Mouse (Mus musculus) B cell, adult 67 days (primary cell): ENCODE measurements around the gene D17H6S53E. TPM values are rescaled to one million over a fixed set of nuclear protein-coding genes. Genes with fewer than 3 reads are reported as not detected.

Experiments used
- total RNA-seq, 2 experiments: library from RNA; stranded (reverse); gene quantifications; 4 replicates each; pipeline ENCODE4 v1.2.4; 2023

Gene D17H6S53E
- total RNA-seq, 2 experiments from 2014 or later = 16.6 to 25.1 TPM

Other genes starting within 250 kb of the D17H6S53E start
- gene Zbtb12, start 246.9 kb upstream of the D17H6S53E start, total RNA-seq = 10 to 100 TPM in 1 of 2 experiments, 1 to 10 TPM in 1; 9.4 to 13.1 TPM
- gene Gm20547, start 244.3 kb upstream of the D17H6S53E start, total RNA-seq = not detected
- gene C2, start 228.1 kb upstream of the D17H6S53E start, total RNA-seq = 1 to 10 TPM; 2.4 to 2.6 TPM
- 100 to 1,000 TPM; 169 to 178 TPM for gene Ehmt2, start 227.9 kb upstream of the D17H6S53E start, total RNA-seq
- not detected for gene Slc44a4, start 211.9 kb upstream of the D17H6S53E start, total RNA-seq
- gene Neu1, start 195.1 kb upstream of the D17H6S53E start, total RNA-seq = 10 to 100 TPM; 64.3 to 86.9 TPM
- gene Hspa1b, start 167.1 kb upstream of the D17H6S53E start, total RNA-seq = 100 to 1,000 TPM in 1 of 2 experiments, 1 to 10 TPM in 1; 9.1 to 108 TPM
- gene Gm20481, start 156.5 kb upstream of the D17H6S53E start, total RNA-seq = not detected
- gene Hspa1a, start 154.2 kb upstream of the D17H6S53E start, total RNA-seq = 10 to 100 TPM in 1 of 2 experiments, 1 to 10 TPM in 1; 3.8 to 37.9 TPM
- not detected for gene Hspa1l, start 153.7 kb upstream of the D17H6S53E start, total RNA-seq
- gene Lsm2, start 144.5 kb upstream of the D17H6S53E start, total RNA-seq = 10 to 100 TPM; 32.1 to 32.7 TPM
- 100 to 1,000 TPM; 290 to 310 TPM for gene Vars, start 125.4 kb upstream of the D17H6S53E start, total RNA-seq
- gene Vwa7, start 109.8 kb upstream of the D17H6S53E start, total RNA-seq = under 1 TPM; 0.50 to 0.75 TPM
- 1 to 10 TPM; 4.8 to 5.7 TPM for gene Sapcd1, start 98.4 kb upstream of the D17H6S53E start, total RNA-seq
- 10 to 100 TPM in 1 of 2 experiments, 1 to 10 TPM in 1; 9.7 to 13.8 TPM for gene Msh5, start 79.6 kb upstream of the D17H6S53E start, total RNA-seq
- gene Clic1, start 76.4 kb upstream of the D17H6S53E start, total RNA-seq = 100 to 1,000 TPM; 210 to 218 TPM
- gene Ddah2, start 67.3 kb upstream of the D17H6S53E start, total RNA-seq = 1 to 10 TPM; 3.4 to 5.2 TPM
- gene Ly6g6c, start 61.0 kb upstream of the D17H6S53E start, total RNA-seq = not detected
- not detected for gene Mpig6b, start 60.2 kb upstream of the D17H6S53E start, total RNA-seq
- gene Ly6g6e, start 49.5 kb upstream of the D17H6S53E start, total RNA-seq = not detected
- not detected for gene Ly6g6d, start 48.3 kb upstream of the D17H6S53E start, total RNA-seq
- gene Ly6g6f, start 40.8 kb upstream of the D17H6S53E start, total RNA-seq = not detected
- gene Abhd16a, start 37.1 kb upstream of the D17H6S53E start, total RNA-seq = 10 to 100 TPM; 71.6 to 74.8 TPM
- not detected for gene Ly6g5c, start 18.1 kb upstream of the D17H6S53E start, total RNA-seq
- gene Ly6g5b, start 10.9 kb upstream of the D17H6S53E start, total RNA-seq = 1 to 10 TPM; 1.5 to 1.7 TPM
- gene Gpank1, start 4.9 kb upstream of the D17H6S53E start, total RNA-seq = 10 to 100 TPM; 31.1 to 34.0 TPM
- 100 to 1,000 TPM; 126 to 147 TPM for gene Csnk2b, start 4.3 kb upstream of the D17H6S53E start, total RNA-seq
- under 1 TPM; 0.56 to 0.93 TPM for gene Apom, start 5.7 kb downstream of the D17H6S53E start, total RNA-seq
- gene Bag6, start 8.8 kb downstream of the D17H6S53E start, total RNA-seq = 100 to 1,000 TPM; 412 to 463 TPM
- gene Prrc2a, start 38.5 kb downstream of the D17H6S53E start, total RNA-seq = 100 to 1,000 TPM; 364 to 379 TPM
- gene Aif1, start 49.7 kb downstream of the D17H6S53E start, total RNA-seq = 1 to 10 TPM; 1.7 to 5.1 TPM
- 10 to 100 TPM; 32.6 to 54.4 TPM for gene Lst1, start 62.1 kb downstream of the D17H6S53E start, total RNA-seq
- 100 to 1,000 TPM; 669 to 686 TPM for gene Ltb, start 68.1 kb downstream of the D17H6S53E start, total RNA-seq
- 10 to 100 TPM in 1 of 2 experiments, 1 to 10 TPM in 1; 9.6 to 14.5 TPM for gene Tnf, start 75.6 kb downstream of the D17H6S53E start, total RNA-seq
- gene Lta, start 79.0 kb downstream of the D17H6S53E start, total RNA-seq = 10 to 100 TPM; 45.0 to 61.0 TPM
- gene Gm16181, start 94.5 kb downstream of the D17H6S53E start, total RNA-seq = not detected
- 1 to 10 TPM; 1.2 to 2.9 TPM for gene Atp6v1g2, start 107.3 kb downstream of the D17H6S53E start, total RNA-seq
- gene Nfkbil1, start 109.4 kb downstream of the D17H6S53E start, total RNA-seq = 10 to 100 TPM; 11.2 to 16.2 TPM
- gene Ddx39b, start 115.4 kb downstream of the D17H6S53E start, total RNA-seq = 100 to 1,000 TPM; 440 to 473 TPM
- gene H2-D1, start 136.4 kb downstream of the D17H6S53E start, total RNA-seq = 1,000 to 10,000 TPM; 1,708 to 1,769 TPM
- 10 to 100 TPM in 1 of 2 experiments, 1 to 10 TPM in 1; 9.7 to 10.1 TPM for gene H2-Q1, start 194.0 kb downstream of the D17H6S53E start, total RNA-seq
- gene H2-Q2, start 215.9 kb downstream of the D17H6S53E start, total RNA-seq = 1 to 10 TPM; 8.2 to 8.9 TPM